Mouse (Mus musculus) small intestine, adult 2 months (tissue): ENCODE data around the gene Rcbtb2.

ENCODE experiments used
- CTCF ChIP-seq: fragments of 200-500 bp; IDR thresholded peaks from 2 replicates; pipeline ENCODE4 v1.5.1; 2012; ENCODE audit warnings: low read depth, mild to moderate bottlenecking, control low read depth, inconsistent platforms, low read length, moderate library complexity, mixed read lengths; ENCODE audit not compliant: insufficient replicate concordance, insufficient read length; ENCODE audit errors: extremely low read depth
- POLR2A ChIP-seq: fragments of 200-500 bp; IDR thresholded peaks from 2 replicates; pipeline ENCODE4 v1.6.1; 2012; ENCODE audit warnings: low read depth, mild to moderate bottlenecking, control low read depth, inconsistent platforms, low read length, moderate library complexity

- TF ChIP-seq POLR2A (no peak), CTCF (no peak)
Measured at GRCm38 (mm10) chr14:73145531-73145930, 22.7 kb downstream of the Rcbtb2 start.
